Mouse (Mus musculus): ENCODE measurements around the gene Opcml. TPM values are rescaled to one million over a fixed set of nuclear protein-coding genes. Genes with fewer than 3 reads are reported as not detected.

The Opcml gene
- polyA plus RNA-seq, 1 experiment from 2014 or later, result 4.1 TPM

- Histone ChIP-seq H3K36me3 (no peaks in the 10 kb centered on the region), H3K4me3 (replicated peaks) (no peak overlapping the region), H3K4me2 (no peak overlapping the region), H3K9ac (no peak overlapping the region), H3K9me3 (no peaks in the 10 kb centered on the region), H3K4me1 (no peaks in the 10 kb centered on the region), H3K27ac (no peak overlapping the region), H3K27me3 (replicated peaks) (no peaks in the 10 kb centered on the region)
- WGBS, result 95% methylated on average over 3 of the region's 3 CpGs
- no peak for ATAC-seq (ENCODE audit: insufficient read depth, low FRiP score, low read depth)
Observed at GRCm38 (mm10) chr9:28822060-28822459, 1031.5 kb downstream of the Opcml start.

DNA sequence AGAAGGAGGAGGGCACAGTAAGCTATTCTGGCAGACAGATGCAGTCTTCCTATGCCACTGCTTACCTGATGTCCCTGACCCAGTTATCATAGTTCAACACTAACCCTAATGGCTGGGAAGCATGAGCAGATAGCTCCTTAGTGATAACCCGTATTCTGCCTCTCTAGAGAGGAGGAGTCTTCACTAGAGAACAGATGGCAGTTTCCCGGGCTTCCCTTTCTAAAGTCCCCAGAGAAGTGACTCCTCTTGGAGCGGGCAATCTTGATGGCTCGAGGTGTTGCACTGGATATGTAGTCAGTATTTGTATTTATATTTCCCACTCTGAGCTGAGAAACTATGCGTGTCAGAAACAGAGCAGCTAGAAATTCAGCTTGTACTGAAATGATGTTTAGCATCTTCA lies 1031.9 kb downstream of the Opcml start:
- no peak overlapping the region for H3K4me2 ChIP-seq
- H3K9ac ChIP-seq, result no peak overlapping the region
- no peaks in the 10 kb centered on the region for H3K27me3 ChIP-seq (replicated peaks)
- no peaks in the 10 kb centered on the region for H3K4me1 ChIP-seq
- H3K27ac ChIP-seq, result no peak overlapping the region
- H3K36me3 ChIP-seq, result no peaks in the 10 kb centered on the region
- no peaks in the 10 kb centered on the region for H3K9me3 ChIP-seq
- WGBS, result 72% methylated on average over 5 of the region's 5 CpGs
- ATAC-seq (ENCODE audit: insufficient read depth, low FRiP score, low read depth), result no peak
- no peak overlapping the region for H3K4me3 ChIP-seq (replicated peaks)

GRCm38 (mm10) chr9:28825821-28826220 lies 1035.2 kb downstream of the Opcml start:
- Histone ChIP-seq H3K4me1 (no peaks in the 10 kb centered on the region), H3K36me3 (no peaks in the 10 kb centered on the region)

GRCm38 (mm10) chr9:28845961-28846570 lies 1055.5 kb downstream of the Opcml start:
- Histone ChIP-seq H3K27me3 (replicated peaks) (no peaks in the 10 kb centered on the region), H3K4me1 (no peaks in the 10 kb centered on the region), H3K9ac (no peak overlapping the region), H3K4me3 (replicated peaks) (no peak overlapping the region), H3K4me2 (no peak overlapping the region), H3K9me3 (no peaks in the 10 kb centered on the region), H3K27ac (no peak overlapping the region), H3K36me3 (no peaks in the 10 kb centered on the region)
- 58% methylated on average over 2 of the region's 2 CpGs for WGBS
- ATAC-seq (ENCODE audit: insufficient read depth, low FRiP score, low read depth), result no peak

More at GRCm38 (mm10) chr9:28825821-28826220, 1035.2 kb downstream of the Opcml start:
- WGBS, result 92% methylated on average over 2 of the region's 2 CpGs
- no peak for ATAC-seq (ENCODE audit: insufficient read depth, low FRiP score, low read depth)
- no peak overlapping the region for H3K4me3 ChIP-seq (replicated peaks)
- no peak overlapping the region for H3K9ac ChIP-seq
- H3K4me2 ChIP-seq, result no peak overlapping the region
- H3K9me3 ChIP-seq, result no peaks in the 10 kb centered on the region
- H3K27ac ChIP-seq, result no peak overlapping the region
- H3K27me3 ChIP-seq (replicated peaks), result no peaks in the 10 kb centered on the region

- no peak overlapping the region for H3K9ac ChIP-seq
- no peak overlapping the region for H3K27ac ChIP-seq
- H3K27me3 ChIP-seq (replicated peaks), result no peaks in the 10 kb centered on the region
- 51% methylated on average over 7 of the region's 7 CpGs for WGBS
- no peak for ATAC-seq (ENCODE audit: insufficient read depth, low FRiP score, low read depth)
- H3K4me2 ChIP-seq, result no peak overlapping the region
- no peak overlapping the region for H3K4me3 ChIP-seq (replicated peaks)
- no peaks in the 10 kb centered on the region for H3K36me3 ChIP-seq
- H3K4me1 ChIP-seq, result no peaks in the 10 kb centered on the region
- no peaks in the 10 kb centered on the region for H3K9me3 ChIP-seq
Observed at GRCm38 (mm10) chr9:28855826-28856225, 1065.3 kb downstream of the Opcml start.

- 69% methylated on average over 4 of the region's 4 CpGs for WGBS
Observed at GRCm38 (mm10) chr9:28861983-28862382, 1071.4 kb downstream of the Opcml start.

DNA sequence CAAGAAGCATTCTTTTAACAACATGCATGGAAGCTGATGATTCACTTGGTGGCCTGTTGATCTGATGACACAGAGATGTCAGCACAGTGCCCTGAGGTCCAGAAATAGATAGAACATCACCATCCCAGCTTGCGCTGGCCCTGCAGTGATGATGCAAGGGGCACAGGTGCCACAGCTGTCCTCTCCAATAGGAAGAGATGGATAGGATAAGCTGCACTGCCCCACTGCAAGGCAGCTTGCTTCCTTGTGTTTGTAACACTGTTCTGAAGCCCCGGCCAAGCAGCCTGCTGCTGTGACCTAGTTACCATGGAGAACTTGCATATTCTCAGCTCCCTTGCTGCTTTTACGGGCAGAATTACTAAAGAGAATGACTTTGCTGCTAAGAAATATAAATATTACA lies 1076.7 kb downstream of the Opcml start:
- no peak for ATAC-seq (ENCODE audit: insufficient read depth, low FRiP score, low read depth)
- WGBS, result 68% methylated on average over 3 of the region's 3 CpGs
- no peak overlapping the region for H3K9ac ChIP-seq

More at GRCm38 (mm10) chr9:28861983-28862382, 1071.4 kb downstream of the Opcml start:
- Histone ChIP-seq H3K4me3 (replicated peaks) (no peak overlapping the region), H3K27ac (no peak overlapping the region), H3K4me1 (no peaks in the 10 kb centered on the region), H3K9me3 (no peaks in the 10 kb centered on the region), H3K4me2 (no peak overlapping the region), H3K9ac (no peak overlapping the region), H3K27me3 (replicated peaks) (no peaks in the 10 kb centered on the region), H3K36me3 (no peaks in the 10 kb centered on the region)
- ATAC-seq (ENCODE audit: insufficient read depth, low FRiP score, low read depth), result no peak

GRCm38 (mm10) chr9:28870478-28870877 lies 1079.9 kb downstream of the Opcml start:
- no peaks in the 10 kb centered on the region for H3K9me3 ChIP-seq
- no peak overlapping the region for H3K4me2 ChIP-seq
- 44% methylated on average over 1 of the region's 1 CpGs for WGBS
- no peak overlapping the region for H3K27ac ChIP-seq
- H3K4me3 ChIP-seq (replicated peaks), result no peak overlapping the region
- H3K9ac ChIP-seq, result no peak overlapping the region
- H3K4me1 ChIP-seq, result no peaks in the 10 kb centered on the region
- H3K27me3 ChIP-seq (replicated peaks), result no peaks in the 10 kb centered on the region
- no peak for ATAC-seq (ENCODE audit: insufficient read depth, low FRiP score, low read depth)
- no peaks in the 10 kb centered on the region for H3K36me3 ChIP-seq

More for the DNA sequence above, 1076.7 kb downstream of the Opcml start:
- Histone ChIP-seq H3K4me1 (no peaks in the 10 kb centered on the region), H3K27me3 (replicated peaks) (no peaks in the 10 kb centered on the region), H3K36me3 (no peaks in the 10 kb centered on the region), H3K27ac (no peak overlapping the region), H3K4me3 (replicated peaks) (no peak overlapping the region), H3K9me3 (no peaks in the 10 kb centered on the region), H3K4me2 (no peak overlapping the region)

GRCm38 (mm10) chr9:28882566-28882965 lies 1092.0 kb downstream of the Opcml start:
- 51% methylated on average over 1 of the region's 1 CpGs for WGBS
- no peaks in the 10 kb centered on the region for H3K4me1 ChIP-seq
- H3K4me3 ChIP-seq (replicated peaks), result no peak overlapping the region
- no peaks in the 10 kb centered on the region for H3K36me3 ChIP-seq
- H3K27ac ChIP-seq, result no peak overlapping the region
- no peak for ATAC-seq (ENCODE audit: insufficient read depth, low FRiP score, low read depth)
- no peaks in the 10 kb centered on the region for H3K9me3 ChIP-seq
- H3K27me3 ChIP-seq (replicated peaks), result no peaks in the 10 kb centered on the region
- no peak overlapping the region for H3K9ac ChIP-seq
- H3K4me2 ChIP-seq, result no peak overlapping the region

DNA sequence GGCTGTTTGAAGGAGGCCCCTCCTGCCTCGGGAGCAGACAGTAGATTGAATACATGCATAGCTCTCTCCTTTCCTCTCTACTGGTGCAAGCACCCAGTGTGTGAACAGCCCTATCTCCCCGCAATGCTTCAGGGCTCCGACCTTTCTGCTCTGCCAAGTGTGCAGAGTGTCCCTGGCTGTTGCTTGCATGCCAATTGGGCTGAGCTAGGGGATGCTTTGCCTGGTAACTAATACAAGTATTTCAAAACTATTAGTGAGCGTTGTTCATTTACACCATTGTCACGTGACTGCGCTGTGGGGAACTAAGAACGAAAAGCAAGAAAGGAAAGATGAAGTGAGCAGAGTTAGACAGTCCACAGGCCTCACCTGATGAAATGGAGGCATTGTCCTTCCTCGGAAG lies 1101.0 kb downstream of the Opcml start:
- Histone ChIP-seq H3K4me1 (no peaks in the 10 kb centered on the region), H3K9ac (no peak overlapping the region), H3K4me3 (replicated peaks) (no peak overlapping the region), H3K9me3 (no peaks in the 10 kb centered on the region), H3K27ac (no peak overlapping the region), H3K36me3 (no peaks in the 10 kb centered on the region), H3K27me3 (replicated peaks) (no peaks in the 10 kb centered on the region), H3K4me2 (no peak overlapping the region)
- no peak for ATAC-seq (ENCODE audit: insufficient read depth, low FRiP score, low read depth)
- 88% methylated on average over 8 of the region's 8 CpGs for WGBS

DNA sequence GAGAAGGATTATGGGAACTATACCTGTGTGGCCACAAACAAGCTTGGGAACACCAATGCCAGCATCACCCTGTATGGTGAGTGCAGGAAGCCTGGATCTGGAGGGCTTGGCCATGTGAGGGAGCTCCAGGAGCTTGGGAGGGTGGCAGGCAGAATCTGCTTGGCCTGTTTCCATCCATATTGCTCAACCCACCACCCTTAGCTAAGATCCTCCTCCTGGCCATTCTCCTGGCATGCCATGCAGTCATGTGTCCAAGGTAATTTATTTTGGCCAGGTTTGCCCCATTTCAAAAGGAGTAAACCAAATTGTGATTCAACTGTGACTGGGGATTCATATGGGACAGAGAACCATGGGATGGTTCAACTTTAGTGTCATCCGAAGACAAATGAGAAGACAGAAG lies 1112.7 kb downstream of the Opcml start:
- Histone ChIP-seq H3K27me3 (replicated peaks) (no peaks in the 10 kb centered on the region), H3K4me2 (no peak overlapping the region), H3K36me3 (no peaks in the 10 kb centered on the region), H3K9me3 (no peaks in the 10 kb centered on the region), H3K4me3 (replicated peaks) (no peak overlapping the region), H3K9ac (no peak overlapping the region), H3K27ac (no peak overlapping the region), H3K4me1 (no peaks in the 10 kb centered on the region)
- no peak for ATAC-seq (ENCODE audit: insufficient read depth, low FRiP score, low read depth)
- WGBS, result 91% methylated on average over 1 of the region's 1 CpGs

GRCm38 (mm10) chr9:28909738-28910137 lies 1119.2 kb downstream of the Opcml start:
- Histone ChIP-seq H3K9ac (no peak overlapping the region), H3K36me3 (no peaks in the 10 kb centered on the region), H3K9me3 (no peaks in the 10 kb centered on the region), H3K4me1 (no peaks in the 10 kb centered on the region), H3K27ac (no peak overlapping the region), H3K4me3 (replicated peaks) (no peak overlapping the region), H3K4me2 (no peak overlapping the region), H3K27me3 (replicated peaks) (no peaks in the 10 kb centered on the region)
- ATAC-seq (ENCODE audit: insufficient read depth, low FRiP score, low read depth), result no peak
- WGBS, result 72% methylated on average over 4 of the region's 4 CpGs

Data from stomach, embryonic 15.5 days (tissue).